Mouse (Mus musculus): ENCODE measurements at regions not wholly inside any gene's neighbourhood (a gene's known extent, or its start where the extent isn't known, plus 50 kb on each side); places are given as distances from the start of the nearest gene placed in this dataset.
A peak's percentile ranks its signal among the peaks of the same experiment; 100 is the strongest.

- H3K9ac ChIP-seq = no peak overlapping the region
- no peaks in the 10 kb centered on the region for H3K27me3 ChIP-seq (replicated peaks)
- WGBS = 53% methylated on average over 6 of the region's 6 CpGs
- no peak for ATAC-seq (replicated peaks)
- H3K9me3 ChIP-seq = no peaks in the 10 kb centered on the region
- H3K27ac ChIP-seq = no peak overlapping the region
- no peak overlapping the region for H3K4me2 ChIP-seq
- H3K4me1 ChIP-seq = 0 out of 2 replicates have a peak, but pooled peaks cover 10% of the 10 kb centered on the region
- H3K36me3 ChIP-seq (replicated peaks) = no peaks in the 10 kb centered on the region
- no peak overlapping the region for H3K4me3 ChIP-seq
Measured at GRCm38 (mm10) chr13:97428163-97428562, 187.3 kb downstream of the Enc1 start.

GRCm38 (mm10) chr13:97427537-97427936 lies 186.6 kb downstream of the Enc1 start:
- Histone ChIP-seq H3K9ac (no peak overlapping the region), H3K4me3 (no peak overlapping the region), H3K36me3 (replicated peaks) (no peaks in the 10 kb centered on the region), H3K27me3 (replicated peaks) (no peaks in the 10 kb centered on the region), H3K4me2 (no peak overlapping the region), H3K9me3 (no peaks in the 10 kb centered on the region), H3K27ac (no peak overlapping the region), H3K4me1 (0 out of 2 replicates have a peak, but pooled peaks cover 12% of the 10 kb centered on the region)
- ATAC-seq (replicated peaks) = no peak
- 72% methylated on average over 4 of the region's 4 CpGs for WGBS

GRCm38 (mm10) chr13:97425731-97426130 lies 184.8 kb downstream of the Enc1 start:
- 84% methylated on average over 9 of the region's 9 CpGs for WGBS
- H3K9me3 ChIP-seq = no peaks in the 10 kb centered on the region
- ATAC-seq (replicated peaks) = no peak

GRCm38 (mm10) chr13:97423911-97424310 lies 183.0 kb downstream of the Enc1 start:
- no peak overlapping the region for H3K27ac ChIP-seq
- 62% methylated on average over 6 of the region's 6 CpGs for WGBS
- H3K27me3 ChIP-seq (replicated peaks) = no peaks in the 10 kb centered on the region
- no peak for ATAC-seq (replicated peaks)
- no peaks in the 10 kb centered on the region for H3K9me3 ChIP-seq
- H3K9ac ChIP-seq = no peak overlapping the region
- 0 out of 2 replicates have a peak, but pooled peaks cover 12% of the 10 kb centered on the region for H3K4me1 ChIP-seq
- H3K4me3 ChIP-seq = no peak overlapping the region
- no peak overlapping the region for H3K4me2 ChIP-seq
- no peaks in the 10 kb centered on the region for H3K36me3 ChIP-seq (replicated peaks)

More at GRCm38 (mm10) chr13:97425731-97426130, 184.8 kb downstream of the Enc1 start:
- H3K9ac ChIP-seq = no peak overlapping the region
- no peaks in the 10 kb centered on the region for H3K36me3 ChIP-seq (replicated peaks)
- no peak overlapping the region for H3K4me2 ChIP-seq
- 0 out of 2 replicates have a peak, but pooled peaks cover 12% of the 10 kb centered on the region for H3K4me1 ChIP-seq
- no peak overlapping the region for H3K4me3 ChIP-seq
- H3K27me3 ChIP-seq (replicated peaks) = no peaks in the 10 kb centered on the region
- no peak overlapping the region for H3K27ac ChIP-seq

- Histone ChIP-seq H3K4me3 (no peak overlapping the region), H3K27me3 (replicated peaks) (no peaks in the 10 kb centered on the region), H3K4me2 (no peak overlapping the region), H3K9ac (no peak overlapping the region), H3K9me3 (no peaks in the 10 kb centered on the region), H3K27ac (no peak overlapping the region), H3K4me1 (0 out of 2 replicates have a peak, but pooled peaks cover 12% of the 10 kb centered on the region), H3K36me3 (replicated peaks) (no peaks in the 10 kb centered on the region)
- WGBS = 63% methylated on average over 5 of the region's 5 CpGs
- no peak for ATAC-seq (replicated peaks)
Measured at GRCm38 (mm10) chr13:97423298-97423817, 182.5 kb downstream of the Enc1 start.

- H3K27ac ChIP-seq = no peak overlapping the region
- no peak overlapping the region for H3K4me2 ChIP-seq
- H3K36me3 ChIP-seq (replicated peaks) = no peaks in the 10 kb centered on the region
- no peaks in the 10 kb centered on the region for H3K27me3 ChIP-seq (replicated peaks)
- no peak for ATAC-seq (replicated peaks)
- 67% methylated on average over 7 of the region's 7 CpGs for WGBS
- H3K9ac ChIP-seq = no peak overlapping the region
- no peak overlapping the region for H3K4me3 ChIP-seq
- H3K4me1 ChIP-seq = 0 out of 2 replicates have a peak, but pooled peaks cover 12% of the 10 kb centered on the region
- no peaks in the 10 kb centered on the region for H3K9me3 ChIP-seq
Measured at GRCm38 (mm10) chr13:97422897-97423296, 182.0 kb downstream of the Enc1 start.

GRCm38 (mm10) chr13:97421831-97422230 lies 180.9 kb downstream of the Enc1 start:
- Histone ChIP-seq H3K27me3 (replicated peaks) (no peaks in the 10 kb centered on the region), H3K4me2 (no peak overlapping the region), H3K4me3 (no peak overlapping the region), H3K4me1 (0 out of 2 replicates have a peak, but pooled peaks cover 12% of the 10 kb centered on the region), H3K36me3 (replicated peaks) (no peaks in the 10 kb centered on the region), H3K9ac (no peak overlapping the region), H3K27ac (no peak overlapping the region), H3K9me3 (no peaks in the 10 kb centered on the region)
- ATAC-seq (replicated peaks) = no peak
- 85% methylated on average over 3 of the region's 3 CpGs for WGBS

- Histone ChIP-seq H3K4me2 (no peak overlapping the region), H3K27ac (no peak overlapping the region), H3K4me3 (no peak overlapping the region), H3K9me3 (no peaks in the 10 kb centered on the region), H3K4me1 (peaks cover 16% of the 10 kb centered on the region), H3K9ac (no peak overlapping the region), H3K27me3 (replicated peaks) (no peaks in the 10 kb centered on the region), H3K36me3 (replicated peaks) (no peaks in the 10 kb centered on the region)
- ATAC-seq (replicated peaks) = no peak
- 71% methylated on average over 3 of the region's 3 CpGs for WGBS
Measured at GRCm38 (mm10) chr13:97420773-97421172, 179.9 kb downstream of the Enc1 start.

GRCm38 (mm10) chr13:97419100-97419499 lies 178.2 kb downstream of the Enc1 start:
- Histone ChIP-seq H3K36me3 (replicated peaks) (no peaks in the 10 kb centered on the region), H3K27me3 (replicated peaks) (no peaks in the 10 kb centered on the region), H3K27ac (no peak overlapping the region), H3K9ac (no peak overlapping the region), H3K9me3 (no peaks in the 10 kb centered on the region), H3K4me2 (no peak overlapping the region), H3K4me1 (peaks cover 15% of the 10 kb centered on the region), H3K4me3 (no peak overlapping the region)
- no peak for ATAC-seq (replicated peaks)
- 93% methylated on average over 3 of the region's 3 CpGs for WGBS

- H3K27ac ChIP-seq = no peak overlapping the region
- no peak overlapping the region for H3K4me2 ChIP-seq
- ATAC-seq (replicated peaks) = no peak
- no peaks in the 10 kb centered on the region for H3K27me3 ChIP-seq (replicated peaks)
- H3K9me3 ChIP-seq = no peaks in the 10 kb centered on the region
- no peak overlapping the region for H3K9ac ChIP-seq
- no peaks in the 10 kb centered on the region for H3K36me3 ChIP-seq (replicated peaks)
- 86% methylated on average over 8 of the region's 8 CpGs for WGBS
- peaks cover 11% of the 10 kb centered on the region for H3K4me1 ChIP-seq
- H3K4me3 ChIP-seq = no peak overlapping the region
Measured at GRCm38 (mm10) chr13:97418681-97419080, 177.8 kb downstream of the Enc1 start.

GRCm38 (mm10) chr13:97418081-97418480 lies 177.2 kb downstream of the Enc1 start:
- Histone ChIP-seq H3K9me3 (no peaks in the 10 kb centered on the region), H3K27me3 (replicated peaks) (no peaks in the 10 kb centered on the region), H3K4me2 (no peak overlapping the region), H3K36me3 (replicated peaks) (no peaks in the 10 kb centered on the region), H3K4me3 (no peak overlapping the region), H3K4me1 (peaks cover 6% of the 10 kb centered on the region), H3K27ac (no peak overlapping the region), H3K9ac (no peak overlapping the region)
- ATAC-seq (replicated peaks) = no peak
- 87% methylated on average over 6 of the region's 6 CpGs for WGBS

- no peak overlapping the region for H3K9ac ChIP-seq
- H3K4me3 ChIP-seq = no peak overlapping the region
- no peaks in the 10 kb centered on the region for H3K27me3 ChIP-seq (replicated peaks)
- H3K9me3 ChIP-seq = no peaks in the 10 kb centered on the region
- H3K36me3 ChIP-seq (replicated peaks) = no peaks in the 10 kb centered on the region
- 63% methylated on average over 10 of the region's 10 CpGs for WGBS
- peak; percentile 37; the same call in 1 of the 2 replicates for ATAC-seq (replicated peaks)
- no peak overlapping the region for H3K4me2 ChIP-seq
- no peak overlapping the region for H3K27ac ChIP-seq
- H3K4me1 ChIP-seq = peaks cover 5% of the 10 kb centered on the region
Measured at GRCm38 (mm10) chr13:97415927-97416709, 175.2 kb downstream of the Enc1 start.

- WGBS = 85% methylated on average over 2 of the region's 2 CpGs
- Histone ChIP-seq H3K9ac (no peak overlapping the region), H3K4me2 (no peak overlapping the region), H3K4me1 (peaks cover 13% of the 10 kb centered on the region), H3K27me3 (replicated peaks) (no peaks in the 10 kb centered on the region), H3K27ac (no peak overlapping the region), H3K4me3 (no peak overlapping the region), H3K36me3 (replicated peaks) (no peaks in the 10 kb centered on the region), H3K9me3 (no peaks in the 10 kb centered on the region)
- ATAC-seq (replicated peaks) = no peak
Measured at GRCm38 (mm10) chr13:97415381-97415780, 174.5 kb downstream of the Enc1 start.
